Mouse (Mus musculus) frontal cortex, adult (tissue): ENCODE data around the gene Duoxa1.
"Not testable (repeated sequence)": the region's sequence is repeated elsewhere in the genome, so short reads cannot be mapped to it uniquely, and the experiment has no call there.

Experiments
- ATAC-seq: cut with Nextera tagmentation; 2 replicates; pipeline ENCODE4 v1.9.2; 2017; ENCODE audit warnings: mild to moderate bottlenecking, moderate library complexity, mixed read lengths; ENCODE audit not compliant: low TSS enrichment

Gene Duoxa1

DNA sequence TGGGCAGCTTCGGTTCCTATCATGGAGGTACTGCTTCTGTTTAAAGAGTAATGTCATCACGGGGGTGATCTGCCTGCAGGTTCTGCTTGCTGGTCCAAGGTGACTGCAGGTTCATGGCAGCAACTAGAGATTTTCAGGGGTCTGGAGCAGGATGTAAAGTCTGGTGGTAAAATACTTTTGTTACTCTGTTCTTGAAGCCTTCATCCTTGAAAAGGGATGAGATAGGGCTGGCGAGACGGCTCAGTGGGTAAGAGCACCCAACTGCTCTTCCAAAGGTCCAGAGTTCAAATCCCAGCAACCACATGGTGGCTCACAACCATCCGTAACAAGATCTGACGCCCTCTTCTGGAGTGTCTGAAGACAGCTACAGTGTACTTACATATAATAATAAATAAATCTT is 16.8 kb upstream of the Duoxa1 start:
- ATAC-seq: not testable (repeated sequence)

GRCm38 (mm10) chr2:122327986-122328385 is 14.5 kb upstream of the Duoxa1 start:
- ATAC-seq: no peak

- no peak for ATAC-seq
These were observed 11.8 kb upstream of the Duoxa1 start for GRCm38 (mm10) chr2:122325361-122325760.

- no peak for ATAC-seq
These were observed 11.1 kb upstream of the Duoxa1 start for GRCm38 (mm10) chr2:122324586-122324985.

DNA sequence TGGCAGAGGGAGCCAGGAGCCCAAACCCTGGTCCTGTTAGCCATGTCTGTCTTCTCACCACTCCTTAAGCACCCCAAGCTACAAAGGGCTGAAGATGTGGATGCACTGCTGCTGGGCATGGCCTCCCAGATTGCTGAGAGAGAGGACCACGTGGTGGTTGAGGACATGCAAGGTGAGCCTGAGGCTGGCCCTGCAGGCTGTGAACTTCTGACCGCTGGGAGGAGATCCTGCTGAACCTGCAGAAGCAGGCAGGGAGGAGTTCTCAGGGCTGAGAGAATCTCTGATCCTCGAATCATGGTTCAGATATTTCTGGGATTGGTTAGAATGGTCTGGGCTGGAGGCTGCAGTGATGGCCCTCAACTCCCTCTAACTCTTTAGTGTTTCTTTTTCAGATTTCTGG is 10.4 kb upstream of the Duoxa1 start:
- ATAC-seq: no peak

DNA sequence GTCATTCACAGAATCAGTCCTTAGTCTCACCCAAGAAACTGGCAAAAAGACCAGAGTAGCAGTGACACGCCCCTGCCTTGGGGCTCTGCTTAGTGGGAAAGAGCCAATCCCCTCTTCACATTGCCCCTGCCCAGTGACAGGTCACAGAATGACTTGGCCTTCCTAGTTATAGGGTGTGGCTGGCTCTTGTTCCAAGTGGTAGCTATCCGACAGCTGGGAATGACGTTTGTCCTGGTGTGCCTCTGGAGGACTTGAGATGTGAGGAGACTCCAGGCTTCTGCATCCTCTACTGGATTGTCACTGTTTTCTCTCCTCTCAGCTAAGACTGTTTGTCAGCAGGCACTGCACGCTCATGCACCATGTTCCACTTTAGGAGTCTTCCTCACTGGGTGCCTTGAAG is 3.9 kb upstream of the Duoxa1 start:
- no peak for ATAC-seq

DNA sequence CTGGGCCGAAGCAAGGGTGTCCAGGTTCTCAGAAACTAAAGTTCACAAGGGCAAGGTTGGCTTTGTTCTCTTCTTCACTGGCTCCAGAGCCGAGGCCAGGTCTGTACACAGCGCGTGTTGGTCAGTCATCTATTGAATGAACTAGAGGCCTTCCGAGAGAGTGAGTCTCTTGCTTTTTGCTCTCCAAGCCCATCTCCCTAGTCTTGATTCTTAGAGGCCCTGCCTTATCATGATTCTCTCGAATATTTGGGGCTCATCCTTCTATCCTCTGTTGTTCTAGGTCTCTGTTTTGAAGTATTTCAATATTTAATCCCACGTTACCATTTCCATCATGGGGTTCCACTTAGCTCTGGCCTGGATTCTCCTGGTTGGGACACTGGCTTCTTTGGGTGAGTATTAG is 1.8 kb upstream of the Duoxa1 start, which contains the start of gene Duox1:
Gene Duox1 (plus strand): TSS at position 301 of the 400 bp plus-strand sequence.
- ATAC-seq: no peak

DNA sequence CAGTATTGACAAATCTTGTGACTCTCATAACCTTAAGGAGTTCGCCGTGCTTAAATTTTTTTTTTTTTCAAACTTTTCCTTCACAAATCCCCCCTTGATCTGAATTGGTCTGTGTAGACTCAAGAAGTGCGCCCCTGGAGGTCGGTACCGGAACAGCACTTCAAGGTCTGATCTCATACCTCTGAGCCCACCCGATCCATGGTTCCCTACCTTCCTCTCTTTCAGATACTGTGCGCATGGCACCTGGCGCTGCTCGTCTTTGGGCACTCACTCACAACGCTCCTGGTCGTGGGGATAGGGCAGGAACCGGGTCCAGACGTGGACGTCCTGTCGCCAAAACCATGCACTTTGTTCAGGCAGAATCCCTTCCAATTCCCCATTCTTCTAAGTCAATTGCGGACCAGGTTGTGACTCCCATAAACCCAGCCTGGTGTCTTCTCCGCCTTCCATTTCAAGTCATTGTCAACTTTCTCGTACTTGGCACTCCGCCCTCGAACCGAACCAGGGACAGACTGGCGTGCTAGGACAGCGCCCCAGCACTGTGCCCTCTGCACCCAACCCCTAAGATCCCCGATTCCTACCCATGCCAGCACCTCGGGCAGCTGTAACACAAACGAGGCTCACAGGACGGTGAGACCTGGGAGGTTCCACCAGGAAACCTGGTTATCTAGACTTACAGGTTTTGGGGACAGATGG is 660 bp downstream of the Duoxa1 start:
- peak; percentile 41; the same call in 1 of the 2 replicates for ATAC-seq

DNA sequence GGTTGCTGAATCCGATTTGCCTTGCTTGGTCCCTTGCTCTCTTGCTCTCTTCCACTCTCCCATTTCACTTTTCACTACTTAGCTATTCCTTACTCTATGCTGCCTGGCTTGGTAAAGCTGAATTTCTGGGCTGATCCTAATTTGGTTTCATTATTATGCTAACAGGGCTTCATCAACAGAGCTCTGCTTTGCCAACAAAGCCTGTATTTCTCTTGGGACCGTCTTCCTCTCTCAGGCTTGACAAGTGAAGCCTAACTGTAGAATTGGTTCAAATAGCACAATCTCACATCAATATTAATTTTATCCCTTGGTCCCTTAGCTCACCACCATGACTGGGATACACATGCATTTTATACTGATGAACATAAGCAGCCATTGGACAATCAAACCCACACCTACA is 2.0 kb downstream of the Duoxa1 start:
- ATAC-seq: no peak

DNA sequence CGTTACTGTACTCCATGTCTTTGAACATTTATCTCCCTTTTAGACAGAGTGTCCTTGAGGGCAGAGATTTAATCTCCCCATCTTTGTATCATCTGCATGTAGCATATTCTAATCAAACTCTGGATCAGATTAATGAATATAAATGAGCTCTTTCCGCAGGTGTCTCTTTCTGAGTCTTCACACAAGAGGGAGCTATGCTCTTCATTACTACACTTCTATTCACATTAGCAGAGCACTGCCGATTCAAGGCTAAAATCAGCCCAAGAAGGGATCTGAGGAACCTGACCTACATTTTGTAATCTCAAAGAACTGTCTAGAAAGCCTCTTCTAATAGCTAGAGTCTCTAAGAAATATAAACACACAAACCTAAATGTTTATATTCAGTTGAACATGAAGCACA is 3.9 kb downstream of the Duoxa1 start:
- ATAC-seq: no peak

DNA sequence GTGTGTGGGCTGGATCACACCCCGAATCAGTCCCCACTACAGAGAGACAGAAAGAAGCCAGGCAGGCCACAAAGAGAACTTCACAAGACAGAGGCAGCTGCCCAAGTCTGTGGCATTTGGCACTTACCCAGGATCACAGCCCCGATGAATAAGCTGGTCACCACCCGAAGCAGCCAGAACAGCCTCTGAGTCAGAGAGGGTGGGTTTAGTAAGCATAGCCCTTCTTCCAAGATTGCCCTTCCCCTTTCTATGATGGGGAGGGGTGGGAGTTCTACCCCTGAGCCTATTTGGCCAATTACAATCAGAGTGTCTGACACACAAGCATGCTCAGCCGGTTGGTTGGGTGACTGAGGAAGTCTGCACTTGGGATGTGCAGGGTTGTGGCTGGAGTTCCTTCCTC is 7.3 kb downstream of the Duoxa1 start:
- no peak for ATAC-seq

GRCm38 (mm10) chr2:122305097-122305892 is 8.2 kb downstream of the Duoxa1 start:
- no peak for ATAC-seq

GRCm38 (mm10) chr2:122304544-122304943 is 9.0 kb downstream of the Duoxa1 start:
- ATAC-seq: no peak

- ATAC-seq: peak; percentile 86
These were observed 10.8 kb downstream of the Duoxa1 start for GRCm38 (mm10) chr2:122302574-122303241.

- peak; percentile 11; the same call in 1 of the 2 replicates for ATAC-seq
These were observed 11.5 kb downstream of the Duoxa1 start for GRCm38 (mm10) chr2:122301921-122302573.

DNA sequence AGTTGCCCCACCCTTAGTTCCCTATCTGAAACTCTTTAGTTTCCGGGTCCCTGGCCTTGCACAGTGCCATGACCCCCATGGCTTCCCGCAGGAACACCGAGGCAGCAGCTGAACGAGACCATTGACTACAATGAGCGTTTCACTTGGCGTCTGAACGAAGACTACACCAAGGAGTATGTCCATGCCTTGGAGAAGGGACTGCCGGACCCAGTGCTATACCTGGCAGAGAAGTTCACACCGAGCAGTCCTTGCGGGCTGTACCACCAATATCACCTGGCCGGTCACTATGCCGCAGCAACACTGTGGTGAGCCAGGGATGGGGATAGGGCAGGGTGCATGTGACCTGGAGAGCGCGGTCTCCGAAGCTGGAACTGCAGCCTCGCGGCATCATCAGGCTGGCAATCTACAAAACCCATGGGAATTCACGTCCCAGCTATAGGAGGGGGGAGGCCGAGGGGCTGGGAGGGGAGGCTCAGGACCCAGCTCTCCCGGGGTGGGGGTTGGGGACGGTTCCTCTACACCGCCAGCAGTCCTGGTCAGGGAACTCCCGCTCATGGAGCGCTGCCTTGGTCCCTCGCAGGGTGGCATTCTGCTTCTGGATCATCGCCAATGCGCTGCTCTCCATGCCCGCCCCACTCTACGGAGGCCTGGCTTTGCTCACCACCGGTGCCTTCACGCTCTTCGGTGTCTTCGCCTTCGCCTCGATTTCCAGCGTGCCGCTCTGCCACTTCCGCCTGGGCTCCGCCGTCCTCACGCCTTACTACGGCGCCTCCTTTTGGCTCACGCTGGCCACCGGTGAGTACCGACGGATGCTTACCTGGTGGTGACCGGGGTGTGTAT is 12.2 kb downstream of the Duoxa1 start:
- peak; percentile 60 for ATAC-seq

DNA sequence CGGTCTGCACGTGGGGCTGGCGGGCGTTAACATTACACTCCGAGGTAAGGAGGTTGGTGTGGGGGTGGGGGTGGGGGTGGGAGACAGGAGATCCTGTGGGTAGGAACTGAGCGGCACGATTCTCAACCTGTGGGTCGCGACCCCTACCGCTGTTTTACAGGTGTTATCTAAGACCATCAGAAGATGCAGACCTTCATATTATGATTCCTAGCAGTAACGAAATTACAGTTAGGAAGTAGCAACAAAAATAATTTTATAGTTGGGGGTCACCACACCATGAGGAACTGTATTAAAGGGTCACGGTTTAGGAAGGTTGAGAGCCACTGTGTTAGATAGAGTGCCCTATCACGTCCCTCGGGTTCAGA is 12.9 kb downstream of the Duoxa1 start:
- ATAC-seq: no peak

DNA sequence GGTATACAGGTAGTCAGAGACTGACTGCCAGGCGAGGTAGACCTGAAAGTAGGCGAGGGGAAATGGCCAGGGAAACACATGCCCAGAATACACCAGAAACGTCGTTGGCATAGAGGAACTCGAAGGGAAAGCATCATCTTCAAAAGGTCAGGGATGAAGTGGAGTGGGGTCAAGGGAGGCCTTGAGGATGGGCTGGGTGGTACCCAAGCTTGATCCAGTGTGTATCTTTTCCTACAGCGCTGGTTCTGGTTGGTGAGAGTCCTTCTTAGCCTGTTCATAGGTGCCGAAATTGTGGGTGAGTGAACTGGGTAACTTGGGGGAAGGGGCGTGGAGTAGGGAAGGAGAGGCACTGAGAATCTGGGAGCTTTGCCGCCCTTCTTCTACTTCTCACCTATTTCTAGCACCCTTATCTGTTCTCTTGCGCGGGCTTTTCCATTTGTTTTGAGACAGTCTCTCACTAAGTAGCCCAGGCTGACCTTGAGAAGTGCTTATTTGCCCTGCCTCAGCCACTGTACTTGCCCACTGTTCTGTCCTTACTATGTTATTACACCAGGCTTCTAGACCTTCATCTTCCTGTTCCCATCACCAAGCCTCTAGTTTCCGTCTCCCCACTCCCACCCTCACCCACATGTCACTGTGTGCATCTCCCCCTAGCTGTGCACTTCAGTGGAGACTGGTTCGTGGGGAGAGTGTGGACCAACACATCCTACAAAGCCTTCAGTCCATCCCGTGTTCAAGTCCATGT is 13.4 kb downstream of the Duoxa1 start:
- ATAC-seq: no peak

GRCm38 (mm10) chr2:122298596-122299490 is 14.7 kb downstream of the Duoxa1 start, which contains the start of gene Duoxa2:
Gene Duoxa2 (plus strand): TSS chr2:122298900.
- no peak for ATAC-seq
